Mouse (Mus musculus): ENCODE results near the gene Amigo3. TPM values are rescaled to one million over a fixed set of nuclear protein-coding genes. Genes with fewer than 3 reads are reported as not detected.
"Not testable (repeated sequence)": the region's sequence is repeated elsewhere in the genome, so short reads cannot be mapped to it uniquely, and the experiment has no call there.

Gene Amigo3
- polyA plus RNA-seq (2012; rRNA removed): 1.3 and 1.4 TPM in 2 replicates

DNA sequence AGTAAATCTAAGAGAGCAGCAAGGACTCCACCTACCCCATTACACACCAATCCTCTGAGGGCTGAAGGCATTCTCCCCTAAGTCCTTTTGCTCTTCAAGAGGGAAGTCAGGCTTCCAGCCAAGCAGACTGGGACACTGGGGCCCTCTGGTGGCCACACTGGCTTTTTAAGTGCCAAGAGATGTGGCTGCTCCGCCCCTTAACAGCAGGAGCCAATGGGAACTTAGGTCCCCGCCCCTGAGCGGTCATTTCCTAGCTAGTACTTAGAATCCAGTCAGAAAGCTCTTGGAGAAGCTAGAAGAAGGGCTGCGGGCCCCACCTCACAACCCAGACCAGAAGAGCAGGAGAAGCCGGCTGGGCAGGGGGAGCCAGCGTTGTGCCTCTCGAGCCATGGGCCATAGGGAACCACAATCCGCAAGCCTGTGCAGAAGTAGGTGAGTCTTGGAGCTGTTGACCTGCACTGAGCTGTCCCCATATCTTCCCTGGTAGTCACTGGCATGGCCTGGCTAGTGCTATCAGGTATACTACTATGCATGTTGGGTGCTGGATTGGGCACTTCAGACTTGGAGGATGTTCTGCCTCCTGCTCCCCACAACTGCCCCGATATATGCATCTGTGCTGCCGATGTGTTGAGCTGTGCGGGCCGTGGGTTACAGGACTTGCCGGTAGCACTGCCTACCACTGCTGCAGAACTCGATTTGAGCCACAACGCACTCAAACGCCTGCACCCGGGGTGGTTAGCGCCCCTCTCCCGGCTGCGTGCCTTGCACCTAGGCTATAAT is at the start of gene Amigo3:
Amigo3 (plus strand) TSS at position 275 of the 780 bp plus-strand sequence.
- Histone ChIP-seq H3K27me3 (ENCODE audit: control insufficient read depth, insufficient read depth, low read length) (no peaks in the 10 kb centered on the region), H3K27ac (ENCODE audit: control insufficient read depth, insufficient read depth, low read depth, low read length) (no peak within 1 kb of the TSS), H3K4me1 (ENCODE audit: control insufficient read depth, insufficient read depth, low read length) (peaks cover 6% of the 10 kb centered on the region), H3K36me3 (ENCODE audit: control insufficient read depth, insufficient read depth, low read length) (no peaks in the 10 kb centered on the region; the same call in 1 of the 2 replicates), H3K4me3 (ENCODE audit: control insufficient read depth, low read depth, low read length) (no peak within 1 kb of the TSS)
- TF ChIP-seq CTCF (IDR thresholded peaks at IDR 0.05; ENCODE audit: control insufficient read depth, insufficient read depth, insufficient replicate concordance, low read depth, low read length) (peak; percentile 64), POLR2A (IDR thresholded peaks at IDR 0.05; ENCODE audit: control insufficient read depth, low read depth, low read length) (no peak)

DNA sequence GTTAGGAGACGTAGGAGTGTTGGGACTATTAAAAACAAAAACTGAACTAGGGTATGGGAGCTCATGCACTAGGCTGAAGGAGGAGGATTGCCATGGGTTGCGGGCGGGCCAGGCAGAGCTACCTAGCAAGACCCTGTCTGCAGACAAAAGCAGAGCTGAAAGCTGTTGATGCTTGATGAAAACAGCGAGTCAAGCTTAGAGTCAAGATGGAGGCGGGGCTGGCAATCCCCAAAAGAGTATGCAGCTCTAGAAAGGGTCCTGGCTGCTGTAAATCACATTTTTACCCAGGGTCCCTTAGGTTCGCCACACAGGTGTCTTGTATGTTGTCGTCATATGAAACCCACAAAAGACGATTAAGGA is 49.4 kb upstream of the Amigo3 start:
- H3K4me1 ChIP-seq (ENCODE audit: control insufficient read depth, insufficient read depth, low read length): peaks cover 5% of the 10 kb centered on the region
- no peaks in the 10 kb centered on the region; the same call in 1 of the 2 replicates for H3K36me3 ChIP-seq (ENCODE audit: control insufficient read depth, insufficient read depth, low read length)
- H3K27ac ChIP-seq (ENCODE audit: control insufficient read depth, insufficient read depth, low read depth, low read length): peak overlapping the region; percentile 90
- TF ChIP-seq CTCF (IDR thresholded peaks at IDR 0.05; ENCODE audit: control insufficient read depth, insufficient read depth, insufficient replicate concordance, low read depth, low read length) (no peak), POLR2A (IDR thresholded peaks at IDR 0.05; ENCODE audit: control insufficient read depth, low read depth, low read length) (no peak)
- H3K27me3 ChIP-seq (ENCODE audit: control insufficient read depth, insufficient read depth, low read length): no peaks in the 10 kb centered on the region
- peak overlapping the region; percentile 97 for H3K4me3 ChIP-seq (ENCODE audit: control insufficient read depth, low read depth, low read length)

DNA sequence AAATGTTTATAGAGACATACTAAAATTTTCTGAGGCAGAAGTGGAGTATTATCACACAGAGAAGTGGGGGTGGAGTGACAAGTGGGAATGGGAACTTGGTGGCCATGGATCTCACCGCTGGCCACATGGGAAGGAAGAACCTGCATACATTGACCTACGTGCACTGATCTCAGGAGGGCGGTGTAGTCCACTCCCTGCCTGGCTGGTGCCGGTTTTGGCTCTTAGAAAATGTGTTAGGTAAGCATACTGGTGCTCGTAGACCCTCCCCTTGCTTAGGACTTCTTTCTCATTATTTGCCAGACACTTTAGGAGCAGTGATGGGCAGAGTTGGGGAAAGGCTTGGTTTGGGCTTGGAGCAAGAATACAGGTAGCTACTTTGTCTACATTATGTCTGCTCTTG is 44.9 kb upstream of the Amigo3 start:
- Histone ChIP-seq H3K27me3 (ENCODE audit: control insufficient read depth, insufficient read depth, low read length) (no peaks in the 10 kb centered on the region), H3K27ac (ENCODE audit: control insufficient read depth, insufficient read depth, low read depth, low read length) (no peak overlapping the region), H3K36me3 (ENCODE audit: control insufficient read depth, insufficient read depth, low read length) (no peaks in the 10 kb centered on the region; the same call in 1 of the 2 replicates), H3K4me1 (ENCODE audit: control insufficient read depth, insufficient read depth, low read length) (peaks cover 5% of the 10 kb centered on the region), H3K4me3 (ENCODE audit: control insufficient read depth, low read depth, low read length) (no peak overlapping the region)
- no peak for TF ChIP-seq CTCF (IDR thresholded peaks at IDR 0.05; ENCODE audit: control insufficient read depth, insufficient read depth, insufficient replicate concordance, low read depth, low read length)
- TF ChIP-seq POLR2A (IDR thresholded peaks at IDR 0.05; ENCODE audit: control insufficient read depth, low read depth, low read length): no peak

DNA sequence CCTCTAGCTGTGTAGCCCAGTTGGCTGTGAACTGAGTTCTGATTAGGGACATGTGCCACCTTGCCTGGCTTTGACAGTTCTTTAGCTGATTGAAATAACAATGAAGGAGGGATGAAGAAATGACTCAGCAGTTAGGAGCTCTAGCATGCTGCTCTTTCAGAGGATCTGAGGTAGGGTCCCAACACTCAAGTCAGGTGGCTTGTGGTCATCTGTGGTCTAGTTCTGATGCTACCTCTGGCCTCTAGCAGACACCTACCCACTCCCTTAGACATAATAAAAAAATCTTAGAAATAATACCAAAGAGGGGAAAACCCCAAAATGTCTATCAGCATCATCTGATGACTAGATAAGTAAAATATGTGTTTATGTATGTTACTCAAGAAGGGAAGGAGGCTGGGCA is 42.6 kb upstream of the Amigo3 start:
- H3K4me1 ChIP-seq (ENCODE audit: control insufficient read depth, insufficient read depth, low read length): no peaks in the 10 kb centered on the region
- H3K36me3 ChIP-seq (ENCODE audit: control insufficient read depth, insufficient read depth, low read length): no peaks in the 10 kb centered on the region; the same call in 1 of the 2 replicates
- no peak overlapping the region for H3K27ac ChIP-seq (ENCODE audit: control insufficient read depth, insufficient read depth, low read depth, low read length)
- no peak overlapping the region for H3K4me3 ChIP-seq (ENCODE audit: control insufficient read depth, low read depth, low read length)
- TF ChIP-seq CTCF (IDR thresholded peaks at IDR 0.05; ENCODE audit: control insufficient read depth, insufficient read depth, insufficient replicate concordance, low read depth, low read length): no peak
- no peak for TF ChIP-seq POLR2A (IDR thresholded peaks at IDR 0.05; ENCODE audit: control insufficient read depth, low read depth, low read length)
- H3K27me3 ChIP-seq (ENCODE audit: control insufficient read depth, insufficient read depth, low read length): no peaks in the 10 kb centered on the region

DNA sequence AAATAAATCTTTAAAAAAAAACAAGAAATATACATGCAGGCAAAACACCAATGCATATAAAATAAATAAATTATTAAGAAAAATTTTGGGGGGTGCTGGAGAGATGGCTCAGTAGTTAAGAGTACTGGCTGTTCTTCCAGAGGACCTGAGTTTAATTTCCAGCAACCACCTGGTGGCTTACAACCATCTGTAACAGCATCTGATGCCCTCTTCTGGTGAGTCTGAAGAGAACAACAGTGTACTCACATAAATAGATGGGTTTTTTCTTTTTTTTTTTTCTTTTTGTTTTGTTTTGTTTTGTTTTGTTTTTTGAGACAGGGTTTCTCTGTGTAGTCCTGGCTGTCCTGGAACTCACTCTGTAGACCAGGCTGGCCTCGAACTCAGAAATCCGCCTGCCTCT is 39.4 kb upstream of the Amigo3 start:
- not testable (repeated sequence) for H3K27ac ChIP-seq (ENCODE audit: control insufficient read depth, insufficient read depth, low read depth, low read length); H3K4me1 ChIP-seq (ENCODE audit: control insufficient read depth, insufficient read depth, low read length); H3K27me3 ChIP-seq (ENCODE audit: control insufficient read depth, insufficient read depth, low read length); H3K36me3 ChIP-seq (ENCODE audit: control insufficient read depth, insufficient read depth, low read length); H3K4me3 ChIP-seq (ENCODE audit: control insufficient read depth, low read depth, low read length)

DNA sequence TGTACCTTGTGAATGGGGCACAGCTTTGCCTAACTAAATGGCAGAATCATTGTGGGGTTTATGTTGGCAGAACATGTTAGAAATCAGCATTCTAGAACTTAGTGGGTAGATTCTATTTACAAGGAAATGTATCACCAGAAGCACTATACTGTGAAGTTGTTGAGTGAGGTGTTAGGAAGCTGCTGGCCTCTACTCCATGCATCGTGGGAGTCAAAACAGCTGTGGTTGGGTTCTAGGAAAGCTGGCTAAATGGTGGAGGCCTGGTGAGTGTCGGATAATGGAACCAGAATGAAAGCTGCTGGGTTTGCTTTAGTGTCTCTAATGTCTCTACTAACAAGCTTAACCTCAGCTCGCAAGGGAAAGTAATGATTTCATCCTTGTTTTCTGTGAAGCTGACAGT is 35.8 kb upstream of the Amigo3 start:
- H3K36me3 ChIP-seq (ENCODE audit: control insufficient read depth, insufficient read depth, low read length): no peaks in the 10 kb centered on the region
- H3K27me3 ChIP-seq (ENCODE audit: control insufficient read depth, insufficient read depth, low read length): no peaks in the 10 kb centered on the region
- no peaks in the 10 kb centered on the region for H3K4me1 ChIP-seq (ENCODE audit: control insufficient read depth, insufficient read depth, low read length)
- H3K27ac ChIP-seq (ENCODE audit: control insufficient read depth, insufficient read depth, low read depth, low read length): no peak overlapping the region
- no peak overlapping the region for H3K4me3 ChIP-seq (ENCODE audit: control insufficient read depth, low read depth, low read length)
- no peak for TF ChIP-seq CTCF (IDR thresholded peaks at IDR 0.05; ENCODE audit: control insufficient read depth, insufficient read depth, insufficient replicate concordance, low read depth, low read length)
- no peak for TF ChIP-seq POLR2A (IDR thresholded peaks at IDR 0.05; ENCODE audit: control insufficient read depth, low read depth, low read length)

DNA sequence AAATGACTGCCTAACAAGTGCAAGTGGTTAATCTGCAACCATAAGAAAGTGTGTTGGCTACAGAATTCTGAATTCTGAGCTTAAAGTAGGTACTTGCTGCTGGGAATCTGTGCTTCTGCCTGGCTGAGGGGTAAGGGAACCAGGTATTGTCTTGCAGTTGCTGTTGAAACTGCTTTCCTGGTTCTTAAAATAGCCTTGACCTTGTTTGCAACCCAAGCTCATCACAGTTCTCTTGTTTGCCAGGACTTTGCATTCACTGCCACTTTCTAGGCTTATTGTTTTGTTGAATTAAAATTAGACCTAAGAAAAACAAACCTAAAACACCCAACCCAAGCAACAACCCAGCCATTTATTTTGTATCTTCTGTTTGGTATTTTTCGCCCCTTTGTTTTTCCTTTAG is 32.2 kb upstream of the Amigo3 start:
- Histone ChIP-seq H3K27me3 (ENCODE audit: control insufficient read depth, insufficient read depth, low read length) (no peaks in the 10 kb centered on the region), H3K4me1 (ENCODE audit: control insufficient read depth, insufficient read depth, low read length) (no peaks in the 10 kb centered on the region), H3K27ac (ENCODE audit: control insufficient read depth, insufficient read depth, low read depth, low read length) (no peak overlapping the region), H3K36me3 (ENCODE audit: control insufficient read depth, insufficient read depth, low read length) (peaks cover 2% of the 10 kb centered on the region; the same call in 1 of the 2 replicates), H3K4me3 (ENCODE audit: control insufficient read depth, low read depth, low read length) (no peak overlapping the region)
- no peak for TF ChIP-seq POLR2A (IDR thresholded peaks at IDR 0.05; ENCODE audit: control insufficient read depth, low read depth, low read length)

DNA sequence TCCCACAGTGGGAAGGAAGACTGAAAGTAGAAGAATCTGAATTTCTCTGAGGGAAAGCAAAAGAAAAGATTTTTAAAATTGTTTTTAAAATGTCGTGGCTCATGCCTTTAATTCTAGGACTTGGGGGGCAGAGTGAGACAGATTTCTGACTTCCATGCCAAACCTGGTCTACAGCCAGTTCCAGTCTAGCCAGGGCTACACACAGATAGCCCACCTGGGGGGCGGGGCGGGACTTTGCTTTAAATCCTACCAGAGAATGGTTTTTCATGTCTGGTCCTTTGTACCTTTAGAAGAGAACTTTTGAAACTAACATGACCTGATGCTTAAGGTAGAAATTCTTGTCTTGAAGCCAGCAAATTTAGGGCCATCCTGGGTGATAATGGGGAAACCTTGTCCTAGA is 29.7 kb upstream of the Amigo3 start:
- no peak for TF ChIP-seq POLR2A (IDR thresholded peaks at IDR 0.05; ENCODE audit: control insufficient read depth, low read depth, low read length)
- no peak for TF ChIP-seq CTCF (IDR thresholded peaks at IDR 0.05; ENCODE audit: control insufficient read depth, insufficient read depth, insufficient replicate concordance, low read depth, low read length)
- no peak overlapping the region for H3K4me3 ChIP-seq (ENCODE audit: control insufficient read depth, low read depth, low read length)
- no peak overlapping the region for H3K27ac ChIP-seq (ENCODE audit: control insufficient read depth, insufficient read depth, low read depth, low read length)
- H3K27me3 ChIP-seq (ENCODE audit: control insufficient read depth, insufficient read depth, low read length): no peaks in the 10 kb centered on the region
- peaks cover 2% of the 10 kb centered on the region; the same call in 1 of the 2 replicates for H3K36me3 ChIP-seq (ENCODE audit: control insufficient read depth, insufficient read depth, low read length)
- H3K4me1 ChIP-seq (ENCODE audit: control insufficient read depth, insufficient read depth, low read length): no peaks in the 10 kb centered on the region
